Mouse (Mus musculus) CH12.LX (cell line): ENCODE measurements at regions not wholly inside any gene's neighbourhood (a gene's known extent, or its start where the extent isn't known, plus 50 kb on each side); places are given as distances from the start of the nearest gene placed in this dataset.

Experiments used
- CTCF ChIP-seq, 2 experiments: IDR thresholded peaks in 1 of 2; conservative IDR thresholded peaks in 1 of 2; 2 replicates each; pipeline ENCODE4 v1.5.1; 2011 to 2012; ENCODE audit warnings: low read depth in 2 of 2, low read length in 2 of 2, improper control_type of control experiment in 1 of 2, inconsistent platforms in 1 of 2, mild to moderate bottlenecking in 1 of 2, moderate library complexity in 1 of 2
- EP300 ChIP-seq: IDR thresholded peaks from 2 replicates; pipeline ENCODE4 v1.6.1; 2011; ENCODE audit warnings: low read length, improper control_type of control experiment
- KAT2A ChIP-seq: IDR thresholded peaks from 2 replicates; pipeline ENCODE4 v1.6.1; 2012; ENCODE audit warnings: low read length, improper control_type of control experiment, inconsistent platforms; ENCODE audit not compliant: insufficient replicate concordance
- MXI1 ChIP-seq: IDR thresholded peaks from 2 replicates; pipeline ENCODE4 v1.6.1; 2011; ENCODE audit warnings: mild to moderate bottlenecking, low read depth, low read length, improper control_type of control experiment
- MYC ChIP-seq: IDR thresholded peaks from 2 replicates; pipeline ENCODE4 v1.6.1; 2011; ENCODE audit warnings: low read depth, mild to moderate bottlenecking, improper control_type of control experiment, low read length
- NELFE ChIP-seq: IDR thresholded peaks from 2 replicates; pipeline ENCODE4 v1.6.1; 2011; ENCODE audit warnings: low read depth, low read length, improper control_type of control experiment
- POLR2A ChIP-seq: IDR thresholded peaks from 2 replicates; pipeline ENCODE4 v1.6.1; 2011; ENCODE audit warnings: low read depth, mild to moderate bottlenecking, improper control_type of control experiment, low read length
- USF1 ChIP-seq: IDR thresholded peaks from 2 replicates; pipeline ENCODE4 v1.6.1; 2014; ENCODE audit warnings: low read depth, mild to moderate bottlenecking, inconsistent platforms, low read length, improper control_type of control experiment
- ZKSCAN1 ChIP-seq: IDR thresholded peaks from 2 replicates; pipeline ENCODE4 v1.6.1; 2012; ENCODE audit warnings: low read depth, inconsistent platforms, low read length, improper control_type of control experiment, borderline replicate concordance

DNA sequence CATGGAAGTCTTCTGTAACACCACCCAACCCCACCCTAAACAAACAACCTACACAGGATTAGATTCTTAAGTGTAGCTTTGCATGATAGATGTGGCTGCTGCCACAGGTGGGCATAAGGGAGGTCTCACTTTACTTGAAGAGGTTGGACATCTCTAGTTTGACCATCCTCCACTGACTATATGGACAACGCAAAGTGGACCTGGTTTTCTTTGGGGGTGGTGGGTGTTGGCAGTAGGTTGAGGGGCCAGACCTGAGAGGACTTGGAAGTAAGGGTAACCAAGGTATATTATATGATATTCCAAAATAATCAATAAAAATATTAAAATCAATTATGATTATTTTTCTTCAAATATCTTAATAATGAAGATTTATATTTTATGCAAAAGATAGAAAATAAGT, 307.8 kb upstream of the Gm21833 start:
- no peak for TF ChIP-seq POLR2A
- no peak for TF ChIP-seq MXI1
- no peak for TF ChIP-seq MYC
- no peak for TF ChIP-seq CTCF (conservative IDR thresholded peaks at IDR 0.05 in 1 of 2, IDR thresholded peaks at IDR 0.05 in 1 of 2; ENCODE audit: low read depth in 2 of 2, low read length in 2 of 2)
- no peak for TF ChIP-seq NELFE
- TF ChIP-seq USF1: no peak
- TF ChIP-seq EP300: no peak
- TF ChIP-seq ZKSCAN1: no peak
- no peak for TF ChIP-seq KAT2A
